Mouse (Mus musculus): ENCODE results near the gene Mrpl52. TPM values are rescaled to one million over a fixed set of nuclear protein-coding genes. Genes with fewer than 3 reads are reported as not detected.
A peak's percentile ranks its signal among the peaks of the same experiment; 100 is the strongest.

The Mrpl52 gene
- total and polyA plus RNA-seq, 2 experiments from 2014 or later = 151 to 277 TPM

DNA sequence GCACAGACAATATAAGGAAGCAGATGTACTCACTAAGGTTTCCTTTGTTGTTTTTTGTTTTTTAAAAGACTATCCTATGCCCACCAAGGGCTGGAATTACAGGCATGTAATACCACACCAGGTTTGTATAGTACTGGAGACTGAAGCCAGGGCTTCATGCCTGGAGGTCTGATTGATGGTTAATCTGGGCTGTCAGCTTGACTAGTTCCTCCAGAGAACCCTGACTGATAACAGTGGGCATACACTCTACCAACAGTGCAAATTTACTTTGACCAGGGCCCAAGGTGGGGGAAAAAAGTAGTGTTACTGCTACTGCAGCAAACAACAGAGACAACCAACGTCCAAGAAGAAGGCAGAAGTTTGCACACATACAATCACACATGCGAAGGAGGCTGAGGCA, 44.8 kb downstream of the Mrpl52 start:
- no peak overlapping the region for H3K27ac ChIP-seq (ENCODE audit: low read depth, low read length)
- H3K9ac ChIP-seq = no peak overlapping the region
- peaks cover 27% of the 10 kb centered on the region for H3K36me3 ChIP-seq (ENCODE audit: insufficient read depth)
- no peaks in the 10 kb centered on the region for H3K9me3 ChIP-seq (ENCODE audit: low read length)
- DNase-seq (no peak), ATAC-seq (no peak)
- H3K4me2 ChIP-seq (ENCODE audit: low read depth) = no peak overlapping the region
- WGBS = 83% methylated on average over 2 of the region's 2 CpGs
- no peak for TF ChIP-seq CTCF (IDR thresholded peaks at IDR 0.05; ENCODE audit: low read depth)
- no peaks in the 10 kb centered on the region for H3K27me3 ChIP-seq (ENCODE audit: insufficient read depth, low read length)
- H3K4me1 ChIP-seq (ENCODE audit: insufficient read depth) = no peaks in the 10 kb centered on the region
- H3K4me3 ChIP-seq (ENCODE audit: low read depth, low read length) = no peak overlapping the region

DNA sequence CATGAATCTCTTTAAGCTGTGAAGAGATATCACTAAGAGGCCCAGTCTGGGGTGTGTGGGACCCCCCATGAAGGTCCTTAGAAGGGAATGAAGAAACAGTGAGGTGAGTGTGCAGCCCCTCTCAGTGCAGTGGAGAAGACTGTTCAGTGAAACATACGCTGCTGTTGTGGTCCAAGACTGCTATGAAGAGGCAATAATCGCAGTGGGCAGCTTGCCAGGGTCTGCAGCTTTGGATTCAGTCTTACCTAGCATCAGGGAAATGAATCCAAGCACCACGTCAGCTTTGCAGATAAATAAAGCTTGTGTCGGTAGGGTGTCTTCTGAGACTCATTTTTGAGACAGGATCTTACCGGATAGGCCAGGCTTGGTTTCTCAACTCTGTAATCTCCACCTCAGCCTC, 46.0 kb downstream of the Mrpl52 start:
- DNase-seq (peak; percentile 41), ATAC-seq (no peak)
- H3K4me3 ChIP-seq (ENCODE audit: low read depth, low read length) = no peak overlapping the region
- no peaks in the 10 kb centered on the region for H3K27me3 ChIP-seq (ENCODE audit: insufficient read depth, low read length)
- no peak overlapping the region for H3K4me2 ChIP-seq (ENCODE audit: low read depth)
- 37% methylated on average over 5 of the region's 5 CpGs for WGBS
- no peaks in the 10 kb centered on the region for H3K4me1 ChIP-seq (ENCODE audit: insufficient read depth)
- no peak for TF ChIP-seq CTCF (IDR thresholded peaks at IDR 0.05; ENCODE audit: low read depth)
- H3K36me3 ChIP-seq (ENCODE audit: insufficient read depth) = peaks cover 23% of the 10 kb centered on the region
- H3K9ac ChIP-seq = no peak overlapping the region
- no peaks in the 10 kb centered on the region for H3K9me3 ChIP-seq (ENCODE audit: low read length)
- H3K27ac ChIP-seq (ENCODE audit: low read depth, low read length) = no peak overlapping the region

DNA sequence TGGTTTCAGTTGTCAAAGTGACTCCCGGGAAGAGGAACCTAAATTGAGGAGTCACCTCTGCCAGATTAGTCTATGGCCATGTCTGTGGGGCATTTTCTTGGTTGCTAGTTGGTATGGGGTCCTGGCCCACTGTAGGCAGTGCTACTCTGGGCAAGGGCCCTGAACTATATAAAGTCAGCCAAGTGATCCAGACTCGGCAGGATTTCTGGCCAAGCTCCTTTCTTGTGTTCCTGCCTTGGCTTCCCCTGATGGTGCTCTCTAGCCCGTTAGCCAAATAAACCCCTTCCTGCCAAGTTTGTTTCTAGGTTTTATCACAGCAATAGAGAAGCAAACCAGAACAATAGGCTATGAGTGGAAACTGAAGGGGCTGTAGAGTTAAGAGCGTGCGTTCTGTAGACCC, 48.0 kb downstream of the Mrpl52 start:
- 67% methylated on average over 5 of the region's 5 CpGs for WGBS
- DNase-seq = no peak
- H3K27ac ChIP-seq (ENCODE audit: low read depth, low read length) = no peak overlapping the region

DNA sequence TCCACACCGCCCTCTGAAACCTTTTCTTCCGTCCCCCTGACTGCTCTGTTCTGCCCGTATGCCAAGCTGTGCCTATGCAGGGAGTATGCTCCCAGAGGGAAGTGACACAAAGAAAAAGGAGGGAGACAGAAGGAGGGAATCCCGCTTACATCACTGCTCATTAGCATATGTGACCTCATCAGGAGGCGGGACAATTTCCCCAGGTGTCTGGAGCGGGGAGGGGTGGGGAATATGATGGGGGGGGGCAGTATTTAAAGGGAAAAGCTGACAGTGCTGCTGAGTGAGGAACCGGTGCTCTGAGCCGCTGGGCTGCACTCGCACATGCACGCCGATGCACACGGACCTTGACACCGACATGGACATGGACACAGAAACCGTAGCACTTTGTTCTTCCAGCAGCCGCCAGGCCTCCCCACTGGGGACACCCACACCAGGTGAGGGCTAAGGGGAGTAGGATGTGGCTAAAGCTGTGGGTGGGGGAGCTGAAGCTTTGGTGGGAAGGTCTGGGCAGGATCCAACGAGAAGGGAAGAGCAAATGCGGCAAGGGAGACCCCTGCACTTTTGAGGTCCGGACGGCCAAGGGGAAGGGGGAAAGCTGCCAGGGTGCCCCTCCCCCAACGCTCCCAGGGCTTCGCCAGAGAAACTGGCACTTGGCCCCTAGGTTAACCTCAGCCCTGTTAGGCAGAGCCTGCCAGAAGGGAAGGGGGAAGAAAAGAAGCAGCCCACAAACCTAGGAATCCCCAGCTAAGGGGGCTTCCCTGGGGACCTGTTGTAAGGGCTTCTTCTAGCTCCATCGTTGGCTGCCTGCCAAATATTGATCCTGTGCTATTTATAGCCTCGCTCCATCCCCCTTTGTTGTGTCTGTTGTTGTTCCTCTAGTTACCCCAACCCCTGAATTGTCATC, 49.5 kb downstream of the Mrpl52 start, which contains the start of gene Rem2:
Gene Rem2, plus strand, starts transcription at position 160 of the 904 bp plus-strand sequence.
- peaks cover 3% of the 10 kb centered on the region; the same call in 1 of the 2 replicates for H3K36me3 ChIP-seq (ENCODE audit: insufficient read depth)

More for the DNA sequence above, 48.0 kb downstream of the Mrpl52 start:
- Histone ChIP-seq H3K4me3 (ENCODE audit: low read depth, low read length) (no peak overlapping the region), H3K9ac (no peak overlapping the region), H3K4me2 (ENCODE audit: low read depth) (no peak overlapping the region), H3K36me3 (ENCODE audit: insufficient read depth) (peaks cover 4% of the 10 kb centered on the region; the same call in 1 of the 2 replicates), H3K9me3 (ENCODE audit: low read length) (no peaks in the 10 kb centered on the region), H3K27me3 (ENCODE audit: insufficient read depth, low read length) (no peaks in the 10 kb centered on the region), H3K4me1 (ENCODE audit: insufficient read depth) (0 out of 2 replicates have a peak, but pooled peaks cover 3% of the 10 kb centered on the region)
- no peak for ATAC-seq
- no peak for TF ChIP-seq CTCF (IDR thresholded peaks at IDR 0.05; ENCODE audit: low read depth)

DNA sequence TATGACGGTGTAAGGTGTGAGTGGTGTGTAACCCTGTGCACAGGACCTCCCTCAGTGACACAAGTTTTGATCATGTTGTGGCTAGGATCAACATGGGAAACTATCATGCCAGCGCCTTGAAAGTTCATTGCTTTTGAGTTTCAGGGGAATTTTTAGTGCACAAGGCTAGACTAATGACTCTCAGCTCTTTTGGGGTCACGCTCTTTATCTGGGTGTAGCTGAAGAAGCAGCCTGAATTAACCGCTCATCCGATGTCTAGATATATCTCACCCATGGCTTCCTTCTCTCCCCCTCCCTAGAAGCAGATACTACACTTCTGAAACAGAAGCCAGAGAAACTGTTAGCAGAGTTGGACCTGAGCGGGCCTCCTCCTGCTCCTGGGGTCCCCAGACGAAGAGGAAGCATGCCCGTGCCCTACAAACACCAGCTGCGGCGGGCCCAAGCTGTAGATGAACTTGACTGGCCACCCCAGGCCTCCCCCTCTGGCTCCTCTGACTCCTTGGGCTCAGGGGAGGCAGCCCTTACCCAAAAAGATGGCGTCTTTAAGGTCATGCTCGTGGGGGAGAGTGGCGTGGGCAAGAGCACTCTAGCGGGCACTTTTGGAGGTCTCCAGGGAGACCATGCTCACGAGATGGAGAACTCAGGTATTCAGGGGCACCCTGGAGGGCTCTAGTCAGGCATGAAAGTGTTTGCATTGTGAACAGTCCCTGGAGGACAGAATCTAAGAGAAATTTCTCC, 50.6 kb downstream of the Mrpl52 start:
- no peak for DNase-seq
- peak overlapping the region; percentile 59 for H3K4me3 ChIP-seq (ENCODE audit: low read depth, low read length)
- peaks cover 3% of the 10 kb centered on the region; the same call in 1 of the 2 replicates for H3K36me3 ChIP-seq (ENCODE audit: insufficient read depth)
- H3K9me3 ChIP-seq (ENCODE audit: low read length) = no peaks in the 10 kb centered on the region
- peak overlapping the region; percentile 88 for H3K4me2 ChIP-seq (ENCODE audit: low read depth)
- no peak for ATAC-seq
- H3K27ac ChIP-seq (ENCODE audit: low read depth, low read length) = no peak overlapping the region
- 0 out of 2 replicates have a peak, but pooled peaks cover 3% of the 10 kb centered on the region for H3K4me1 ChIP-seq (ENCODE audit: insufficient read depth)
- no peaks in the 10 kb centered on the region for H3K27me3 ChIP-seq (ENCODE audit: insufficient read depth, low read length)
- WGBS = 76% methylated on average over 15 of the region's 15 CpGs
- TF ChIP-seq CTCF (IDR thresholded peaks at IDR 0.05; ENCODE audit: low read depth) = no peak
- H3K9ac ChIP-seq = peak overlapping the region; percentile 75; the same call in 1 of the 2 replicates

More for the DNA sequence above, 49.5 kb downstream of the Mrpl52 start, which contains the start of gene Rem2:
- DNase-seq (peak; percentile 91), ATAC-seq (peak; percentile 95)
- Histone ChIP-seq H3K4me1 (ENCODE audit: insufficient read depth) (0 out of 2 replicates have a peak, but pooled peaks cover 3% of the 10 kb centered on the region), H3K9ac (peak within 1 kb of the TSS; percentile 75), H3K9me3 (ENCODE audit: low read length) (no peaks in the 10 kb centered on the region), H3K27me3 (ENCODE audit: insufficient read depth, low read length) (no peaks in the 10 kb centered on the region), H3K4me2 (ENCODE audit: low read depth) (peak within 1 kb of the TSS; percentile 88), H3K27ac (ENCODE audit: low read depth, low read length) (peak within 1 kb of the TSS; percentile 75), H3K4me3 (ENCODE audit: low read depth, low read length) (peak within 1 kb of the TSS; percentile 59)
- WGBS = under 1% methylated on average over 22 of the region's 23 CpGs
- TF ChIP-seq CTCF (IDR thresholded peaks at IDR 0.05; ENCODE audit: low read depth) = no peak

Other genes with a start within 250 kb of the Mrpl52 start
- 115 and 230 TPM in 2 replicates for gene Dad1, start 172.8 kb upstream of the Mrpl52 start, total RNA-seq (2014; rRNA removed)
- gene Dad1, start 172.8 kb upstream of the Mrpl52 start, polyA plus RNA-seq (2015; fragmentation: Nextera tagmentation; extraction: Ambion mirVana) = 375 and 416 TPM in 2 replicates
- gene Abhd4, start 172.7 kb upstream of the Mrpl52 start, total RNA-seq (2014; rRNA removed) = 61.0 and 75.1 TPM in 2 replicates
- 61.9 and 69.7 TPM in 2 replicates for gene Abhd4, start 172.7 kb upstream of the Mrpl52 start, polyA plus RNA-seq (2015; fragmentation: Nextera tagmentation; extraction: Ambion mirVana)
- not detected in 2 replicates for gene Olfr49, start 142.0 kb upstream of the Mrpl52 start, total RNA-seq (2014; rRNA removed)
- gene Olfr49, start 142.0 kb upstream of the Mrpl52 start, polyA plus RNA-seq (2015; fragmentation: Nextera tagmentation; extraction: Ambion mirVana) = 0.18 TPM in 1 of 2 replicates, not detected in the other
- gene Oxa1l, start 66.1 kb upstream of the Mrpl52 start, total RNA-seq (2014; rRNA removed) = 52.9 and 76.9 TPM in 2 replicates
- gene Oxa1l, start 66.1 kb upstream of the Mrpl52 start, polyA plus RNA-seq (2015; fragmentation: Nextera tagmentation; extraction: Ambion mirVana) = 51.6 and 59.4 TPM in 2 replicates
- gene Slc7a7, start 9.1 kb upstream of the Mrpl52 start, total RNA-seq (2014; rRNA removed) = 2.2 and 3.4 TPM in 2 replicates
- gene Slc7a7, start 9.1 kb upstream of the Mrpl52 start, polyA plus RNA-seq (2015; fragmentation: Nextera tagmentation; extraction: Ambion mirVana) = 2.8 and 3.2 TPM in 2 replicates
- 29.0 and 40.7 TPM in 2 replicates for gene Mmp14, start 4.7 kb downstream of the Mrpl52 start, total RNA-seq (2014; rRNA removed)
- 32.5 and 39.1 TPM in 2 replicates for gene Mmp14, start 4.7 kb downstream of the Mrpl52 start, polyA plus RNA-seq (2015; fragmentation: Nextera tagmentation; extraction: Ambion mirVana)
- gene Lrp10, start 37.2 kb downstream of the Mrpl52 start, total RNA-seq (2014; rRNA removed) = 39.6 and 45.8 TPM in 2 replicates
- gene Lrp10, start 37.2 kb downstream of the Mrpl52 start, polyA plus RNA-seq (2015; fragmentation: Nextera tagmentation; extraction: Ambion mirVana) = 38.0 and 38.5 TPM in 2 replicates
- gene Rem2, start 49.2 kb downstream of the Mrpl52 start, total RNA-seq (2014; rRNA removed) = 25.5 and 31.0 TPM in 2 replicates
- gene Rem2, start 49.2 kb downstream of the Mrpl52 start, polyA plus RNA-seq (2015; fragmentation: Nextera tagmentation; extraction: Ambion mirVana) = 22.5 and 28.0 TPM in 2 replicates
- 85.4 and 87.1 TPM in 2 replicates for gene Prmt5, start 90.6 kb downstream of the Mrpl52 start, total RNA-seq (2014; rRNA removed)
- 87.0 and 100 TPM in 2 replicates for gene Prmt5, start 90.6 kb downstream of the Mrpl52 start, polyA plus RNA-seq (2015; fragmentation: Nextera tagmentation; extraction: Ambion mirVana)
- 21.3 and 23.1 TPM in 2 replicates for gene Haus4, start 127.7 kb downstream of the Mrpl52 start, total RNA-seq (2014; rRNA removed)
- gene Haus4, start 127.7 kb downstream of the Mrpl52 start, polyA plus RNA-seq (2015; fragmentation: Nextera tagmentation; extraction: Ambion mirVana) = 17.9 and 19.5 TPM in 2 replicates
- gene Ajuba, start 150.6 kb downstream of the Mrpl52 start, total RNA-seq (2014; rRNA removed) = 4.4 and 6.6 TPM in 2 replicates
- gene Ajuba, start 150.6 kb downstream of the Mrpl52 start, polyA plus RNA-seq (2015; fragmentation: Nextera tagmentation; extraction: Ambion mirVana) = 4.4 and 4.5 TPM in 2 replicates
- 6.5 and 12.8 TPM in 2 replicates for gene 4931414P19Rik, start 179.1 kb downstream of the Mrpl52 start, total RNA-seq (2014; rRNA removed)
- 2.2 and 3.1 TPM in 2 replicates for gene 4931414P19Rik, start 179.1 kb downstream of the Mrpl52 start, polyA plus RNA-seq (2015; fragmentation: Nextera tagmentation; extraction: Ambion mirVana)
- gene Psmb5, start 191.1 kb downstream of the Mrpl52 start, total RNA-seq (2014; rRNA removed) = 180 and 239 TPM in 2 replicates
- 420 and 499 TPM in 2 replicates for gene Psmb5, start 191.1 kb downstream of the Mrpl52 start, polyA plus RNA-seq (2015; fragmentation: Nextera tagmentation; extraction: Ambion mirVana)
- under 0.01 TPM in 1 of 2 replicates, not detected in the other for gene Psmb11, start 194.5 kb downstream of the Mrpl52 start, total RNA-seq (2014; rRNA removed)
- 0.04 and 0.08 TPM in 2 replicates for gene Psmb11, start 194.5 kb downstream of the Mrpl52 start, polyA plus RNA-seq (2015; fragmentation: Nextera tagmentation; extraction: Ambion mirVana)
- not detected in 2 replicates for gene Gm17606, start 214.0 kb downstream of the Mrpl52 start, total RNA-seq (2014; rRNA removed)
- not detected in 2 replicates for gene Gm17606, start 214.0 kb downstream of the Mrpl52 start, polyA plus RNA-seq (2015; fragmentation: Nextera tagmentation; extraction: Ambion mirVana)
- 15.6 and 21.7 TPM in 2 replicates for gene Cdh24, start 214.5 kb downstream of the Mrpl52 start, total RNA-seq (2014; rRNA removed)
- gene Cdh24, start 214.5 kb downstream of the Mrpl52 start, polyA plus RNA-seq (2015; fragmentation: Nextera tagmentation; extraction: Ambion mirVana) = 3.8 and 4.6 TPM in 2 replicates

Data from forebrain, postnatal 0 days (tissue).